Mouse (Mus musculus) ES-E14 (cell line): ENCODE data around the gene Ranbp1. TPM values are rescaled to one million over a fixed set of nuclear protein-coding genes. Genes with fewer than 3 reads are reported as not detected.

Experiments used
- DNase-seq: peaks from one replicate; pipeline ENCODE4 v3.0.0-alpha.2; 2013; ENCODE audit warnings: low read depth, low spot score
- H3K27ac ChIP-seq: 2 replicates; pipeline ENCODE4 v1.5.1; 2012; ENCODE audit warnings: low read depth, mild to moderate bottlenecking, low read length, moderate library complexity, mixed read lengths; ENCODE audit not compliant: poor library complexity, insufficient read depth, severe bottlenecking
- H3K36me3 ChIP-seq: 2 replicates; pipeline ENCODE4 v1.6.1; 2012; ENCODE audit warnings: mild to moderate bottlenecking, low read length, moderate library complexity, mixed read lengths; ENCODE audit not compliant: control insufficient read depth, poor library complexity, insufficient read depth, severe bottlenecking
- H3K4me1 ChIP-seq, 2 experiments: fragments of 150-350 bp in 1 of 2; sonication (generic) in 1 of 2; 2 replicates each; pipeline ENCODE4 v1.6.1; 2012; ENCODE audit warnings: low read length in 2 of 2, mild to moderate bottlenecking in 1 of 2, mixed read lengths in 1 of 2; ENCODE audit not compliant: control insufficient read depth in 2 of 2, insufficient read depth in 2 of 2, poor library complexity in 1 of 2
- H3K4me3 ChIP-seq, 2 experiments: fragments of 150-350 bp in 1 of 2; sonication (generic) in 1 of 2; 2 replicates each; pipeline ENCODE4 v1.5.1; 2012; ENCODE audit warnings: low read length in 2 of 2, low read depth in 1 of 2, mild to moderate bottlenecking in 1 of 2, mixed read lengths in 1 of 2; ENCODE audit not compliant: insufficient read depth in 1 of 2, poor library complexity in 1 of 2, severe bottlenecking in 1 of 2
- H3K9ac ChIP-seq: 2 replicates; pipeline ENCODE4 v1.6.1; 2012; ENCODE audit warnings: low read depth, mild to moderate bottlenecking, low read length, mixed read lengths; ENCODE audit not compliant: poor library complexity, insufficient read depth, severe bottlenecking
- H3K9me3 ChIP-seq: fragments of 150-350 bp; sonication (generic); 2 replicates; pipeline ENCODE4 v1.6.1; 2012; ENCODE audit warnings: low read depth, mild to moderate bottlenecking, low read length; ENCODE audit not compliant: control insufficient read depth, insufficient read depth
- CHD2 ChIP-seq: IDR thresholded peaks from 2 replicates; pipeline ENCODE4 v1.6.1; 2014; ENCODE audit warnings: mild to moderate bottlenecking, low read depth, low read length, inconsistent platforms
- HCFC1 ChIP-seq: IDR thresholded peaks from 2 replicates; pipeline ENCODE4 v1.6.1; 2012; ENCODE audit warnings: low read length, inconsistent platforms, borderline replicate concordance; ENCODE audit not compliant: insufficient read depth
- MAFK ChIP-seq: IDR thresholded peaks from 2 replicates; pipeline ENCODE4 v1.6.1; 2014; ENCODE audit warnings: mild to moderate bottlenecking, low read depth, low read length, inconsistent platforms; ENCODE audit not compliant: insufficient read depth
- ZC3H11A ChIP-seq: IDR thresholded peaks from 2 replicates; pipeline ENCODE4 v1.6.1; 2012; ENCODE audit warnings: low read depth, mild to moderate bottlenecking, inconsistent platforms, low read length, borderline replicate concordance
- ZNF384 ChIP-seq: IDR thresholded peaks from 2 replicates; pipeline ENCODE4 v1.6.1; 2012; ENCODE audit warnings: low read depth, low read length, inconsistent platforms
- in situ Hi-C, 2 experiments: fragments of 600-800 bp; cut with MboI; formaldehyde crosslinking; loops; one replicate each; pipeline ENCODE4 v1.15.1; 2025; ENCODE audit warnings: low sequenced_read_pairs in 2 of 2, inconsistent platforms in 1 of 2; ENCODE audit not compliant: unreplicated experiment in 2 of 2
- total RNA-seq: library from RNA; depleted of rRNA; stranded (reverse); fragments of 300-350 nt; gene quantifications from 2 replicates; pipeline ENCODE4 v1.2.3, GENCODE M21; 2012

Gene Ranbp1
- total RNA-seq, 1 experiment, result 410 TPM

GRCm38 (mm10) chr16:18227897-18228422 is 20.6 kb downstream of the Ranbp1 start:
- Histone ChIP-seq H3K9me3 (no peaks in the 10 kb centered on the region), H3K9ac (no peak overlapping the region), H3K36me3 (peaks cover 27% of the 10 kb centered on the region), H3K4me1 (no peaks in the 10 kb centered on the region; a peak in 1 of 4 replicates), H3K27ac (no peak overlapping the region), H3K4me3 (no peak overlapping the region)
- no peak for DNase-seq
- TF ChIP-seq CHD2 (no peak), ZC3H11A (no peak), HCFC1 (no peak), MAFK (no peak), ZNF384 (no peak)
- in situ Hi-C loops, result no loop called here

- TF ChIP-seq HCFC1 (no peak), MAFK (no peak), ZC3H11A (no peak), CHD2 (no peak), ZNF384 (no peak)
- DNase-seq, result no peak
- H3K27ac ChIP-seq, result no peak overlapping the region
- no peaks in the 10 kb centered on the region for H3K9me3 ChIP-seq
- in situ Hi-C loops, result no loop called here
- no peak overlapping the region for H3K4me3 ChIP-seq
- peaks cover 31% of the 10 kb centered on the region for H3K36me3 ChIP-seq
- no peaks in the 10 kb centered on the region; a peak in 1 of 4 replicates for H3K4me1 ChIP-seq
- H3K9ac ChIP-seq, result no peak overlapping the region
Measured at GRCm38 (mm10) chr16:18227187-18227586, 21.3 kb downstream of the Ranbp1 start.

- no peaks in the 10 kb centered on the region for H3K9me3 ChIP-seq
- H3K4me1 ChIP-seq, result no peaks in the 10 kb centered on the region
- in situ Hi-C loops, result no loop called here
- H3K36me3 ChIP-seq, result peaks cover 19% of the 10 kb centered on the region
- H3K27ac ChIP-seq, result no peak overlapping the region
- TF ChIP-seq CHD2, result no peak
- TF ChIP-seq MAFK, result no peak
- TF ChIP-seq ZC3H11A, result no peak
- TF ChIP-seq HCFC1, result no peak
- TF ChIP-seq ZNF384, result no peak
- no peak for DNase-seq
- no peak overlapping the region for H3K4me3 ChIP-seq
- H3K9ac ChIP-seq, result no peak overlapping the region
Measured at GRCm38 (mm10) chr16:18222188-18222587, 26.3 kb downstream of the Ranbp1 start.

- TF ChIP-seq CHD2, result no peak
- TF ChIP-seq ZC3H11A, result no peak
- TF ChIP-seq MAFK, result no peak
- TF ChIP-seq ZNF384, result no peak
- TF ChIP-seq HCFC1, result no peak
- no peak overlapping the region for H3K9ac ChIP-seq
- peaks cover 18% of the 10 kb centered on the region for H3K36me3 ChIP-seq
- H3K4me1 ChIP-seq, result no peaks in the 10 kb centered on the region
- no peak for DNase-seq
- H3K9me3 ChIP-seq, result no peaks in the 10 kb centered on the region
- no peak overlapping the region for H3K4me3 ChIP-seq
- no peak overlapping the region for H3K27ac ChIP-seq
- in situ Hi-C loops, result no loop called here
Measured at GRCm38 (mm10) chr16:18221543-18221898, 27.0 kb downstream of the Ranbp1 start.
